Mouse (Mus musculus) gastrocnemius, postnatal 14 days (tissue): Measurements from ENCODE around the gene Hist1h2bc. TPM values are rescaled to one million over a fixed set of nuclear protein-coding genes. Genes with fewer than 3 reads are reported as not detected.
A peak's percentile ranks its signal among the peaks of the same experiment; 100 is the strongest.
"Not testable (repeated sequence)": the region's sequence is repeated elsewhere in the genome, so short reads cannot be mapped to it uniquely, and the experiment has no call there.

Experiments
- DNase-seq: peaks from one replicate; pipeline ENCODE4 v3.0.0; 2021; ENCODE audit warnings: mixed read lengths
- intact Hi-C: fragments of 180-260 bp; cut with DNase I; formaldehyde crosslinking; loops from one replicate; pipeline ENCODE4 v1.15.1; 2025; ENCODE audit warnings: low total_unique reads
- long read RNA-seq, 2 experiments: library from polyadenylated mRNA; stranded (forward); transcript quantifications; one replicate each; pipeline ENCODE4 v2.0.0; 2021
- total RNA-seq, 2 experiments: library from RNA; stranded (reverse); gene quantifications; 2 replicates each; pipeline ENCODE4 v1.2.3; 2021

Hist1h2bc gene
- total RNA-seq = 10 to 100 TPM; 75.5 to 80.0 TPM
- long read RNA-seq, experiment 1, transcript Hist1h2bc-201 (2 exons, 1,156 nt) = major isoform, 84 of 88 reads
- long read RNA-seq, experiment 1, partial matches to known transcripts = 0 of 88 reads
- long read RNA-seq, experiment 1, other reads (novel, unspliced or antisense) = 4 of 88 reads
- long read RNA-seq, experiment 2, transcript Hist1h2bc-201 (2 exons, 1,156 nt) = major isoform, 90 of 96 reads
- long read RNA-seq, experiment 2, partial matches to known transcripts = 0 of 96 reads
- long read RNA-seq, experiment 2, other reads (novel, unspliced or antisense) = 6 of 96 reads

GRCm38 (mm10) chr13:23683755-23684281 lies at the start of gene Hist1h2bc, which contains the start of gene Hist1h2ac:
Hist1h2bc (plus strand) TSS chr13:23684199.
Hist1h2ac (minus strand) TSS chr13:23683948.
- intact Hi-C loops = no loop called here
- peak; percentile 59 for DNase-seq

GRCm38 (mm10) chr13:23659636-23660366 lies 24.2 kb upstream of the Hist1h2bc start:
- DNase-seq = no peak
- intact Hi-C loops = no loop called here

- DNase-seq = no peak
- intact Hi-C loops = no loop called here
These were observed 21.5 kb upstream of the Hist1h2bc start for GRCm38 (mm10) chr13:23662536-23662935.

DNA sequence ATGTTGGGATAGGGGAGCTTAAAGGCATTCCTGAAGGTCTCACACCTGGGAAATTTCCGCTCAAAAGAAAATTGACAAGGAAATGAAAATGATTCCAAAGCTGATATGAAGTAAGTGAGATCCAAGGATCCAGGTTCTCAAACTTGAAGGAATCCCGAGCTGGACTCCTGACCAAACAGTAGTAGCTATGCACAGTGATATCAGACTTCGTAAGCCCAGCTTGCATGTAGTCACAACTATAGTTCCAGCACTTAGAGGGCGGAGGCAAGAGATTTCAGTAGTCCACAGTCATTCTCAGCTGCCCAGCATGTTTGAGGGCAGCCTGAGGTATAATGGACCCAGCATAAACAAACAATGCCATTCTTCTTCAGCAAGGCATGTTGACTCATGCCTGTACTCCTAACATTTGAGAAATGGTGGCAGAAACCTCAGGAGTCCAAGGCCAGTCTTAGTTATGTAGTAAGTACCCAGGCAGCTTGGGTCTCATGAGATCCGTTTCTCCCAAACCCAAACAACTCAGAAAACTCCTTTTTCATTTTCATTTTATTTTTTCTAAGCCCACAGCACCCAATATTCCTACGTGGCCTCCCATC lies 1.9 kb upstream of the Hist1h2bc start:
- intact Hi-C loops = no loop called here
- DNase-seq = no peak

GRCm38 (mm10) chr13:23682623-23682946 lies 1.4 kb upstream of the Hist1h2bc start:
- DNase-seq = no peak
- intact Hi-C loops = no loop called here

- DNase-seq, intact Hi-C loops: not testable (repeated sequence)
These were observed 848 bp upstream of the Hist1h2bc start for GRCm38 (mm10) chr13:23682947-23683754.

DNA sequence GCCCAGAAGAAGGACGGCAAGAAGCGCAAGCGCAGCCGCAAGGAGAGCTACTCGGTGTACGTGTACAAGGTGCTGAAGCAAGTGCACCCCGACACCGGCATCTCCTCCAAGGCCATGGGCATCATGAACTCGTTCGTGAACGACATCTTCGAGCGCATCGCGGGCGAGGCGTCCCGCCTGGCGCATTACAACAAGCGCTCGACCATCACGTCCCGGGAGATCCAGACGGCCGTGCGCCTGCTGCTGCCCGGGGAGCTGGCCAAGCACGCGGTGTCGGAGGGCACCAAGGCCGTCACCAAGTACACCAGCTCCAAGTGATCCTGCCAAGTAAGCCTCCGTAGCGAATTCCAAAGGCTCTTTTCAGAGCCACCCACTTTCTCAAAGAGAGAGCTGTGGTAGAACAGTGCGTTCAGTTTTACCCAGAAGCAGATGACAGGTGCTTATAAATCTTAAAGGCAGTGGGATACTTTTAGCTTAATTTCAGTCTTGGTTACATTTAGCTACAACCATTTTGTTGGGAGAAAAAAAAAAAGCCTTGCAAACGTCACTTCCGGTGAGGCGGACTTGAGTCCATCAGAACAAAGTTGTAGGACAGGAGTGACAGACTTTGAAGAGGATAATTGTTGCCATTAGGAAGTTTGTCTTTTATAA lies 421 bp downstream of the Hist1h2bc start:
- DNase-seq = peak; percentile 25
- intact Hi-C loops = not testable (repeated sequence)

DNA sequence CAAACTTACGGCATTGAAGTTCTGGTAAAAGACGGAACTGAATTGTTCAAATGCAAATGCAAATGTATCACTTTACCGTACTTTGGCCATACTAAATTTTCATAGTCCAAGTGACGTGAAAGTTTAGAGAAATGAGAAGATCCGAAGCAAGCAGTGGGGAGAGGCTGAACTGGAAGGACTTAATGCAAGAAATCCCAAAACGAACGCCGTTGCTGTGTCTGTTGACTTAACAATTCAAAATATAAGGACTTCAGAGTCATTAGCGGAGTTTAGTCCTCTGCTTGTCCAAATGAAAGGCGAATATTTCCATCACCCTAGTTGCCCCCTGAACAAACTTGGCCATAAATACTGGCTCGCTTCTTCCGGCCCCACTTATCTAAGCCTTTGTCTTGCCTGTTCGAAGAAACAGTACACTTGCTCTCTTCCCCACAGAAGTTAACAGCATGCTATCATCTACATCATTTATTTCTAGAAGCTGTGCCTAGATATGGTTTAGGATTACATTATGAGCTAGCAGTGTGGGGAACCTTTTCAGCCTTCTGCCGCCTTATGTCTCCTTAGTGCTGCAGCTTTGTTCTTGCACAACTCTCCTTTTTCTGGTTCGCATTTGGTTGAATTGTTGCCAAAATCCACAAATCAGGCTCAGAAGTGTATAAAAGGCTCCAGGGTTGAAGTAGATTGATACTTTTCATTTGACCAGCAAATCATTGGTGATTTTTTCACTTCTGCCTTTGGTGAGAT lies 1.3 kb downstream of the Hist1h2bc start:
- DNase-seq = no peak
- intact Hi-C loops = no loop called here

DNA sequence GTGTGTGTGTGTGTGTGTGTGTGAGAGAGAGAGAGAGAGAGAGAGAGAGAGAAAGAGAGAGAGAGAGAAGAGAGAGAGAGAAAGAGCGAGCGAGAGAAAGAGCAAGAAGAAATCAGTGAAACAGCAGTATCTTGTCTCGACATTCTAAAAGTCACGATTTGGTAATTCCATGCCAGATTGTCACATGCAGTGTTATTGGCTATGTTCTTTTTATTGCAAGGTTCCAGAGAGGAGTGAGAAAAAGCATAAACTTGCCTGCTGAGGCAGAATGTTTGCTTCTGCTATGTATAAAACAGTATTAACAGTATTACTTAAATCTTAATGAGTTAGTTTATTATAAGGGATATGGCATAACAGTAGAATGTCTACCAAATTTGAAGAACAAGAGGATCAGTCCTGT lies 2.0 kb downstream of the Hist1h2bc start:
- intact Hi-C loops = no loop called here
- no peak for DNase-seq

DNA sequence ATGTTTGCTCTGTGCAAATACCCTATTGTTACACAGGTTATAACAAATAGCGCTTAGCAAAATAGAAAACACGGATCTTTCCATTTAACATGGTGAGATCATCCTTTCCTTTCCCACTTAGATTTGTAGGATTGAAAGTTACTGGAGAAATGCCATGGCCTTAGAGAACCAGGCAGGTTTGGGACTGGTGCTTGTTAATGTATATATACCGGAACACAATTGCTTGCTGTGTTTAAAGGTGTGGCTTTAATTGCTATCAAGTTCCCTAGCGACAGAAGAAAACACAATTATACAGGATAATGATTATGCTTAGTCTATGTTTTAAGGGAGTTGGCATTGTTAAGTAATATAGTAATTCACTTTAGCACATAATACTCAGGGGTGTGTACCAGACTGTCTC lies 3.2 kb downstream of the Hist1h2bc start:
- no peak for DNase-seq
- intact Hi-C loops = no loop called here

- intact Hi-C loops = no loop called here
- DNase-seq = no peak
These were observed 3.9 kb downstream of the Hist1h2bc start for GRCm38 (mm10) chr13:23687907-23688306.

DNA sequence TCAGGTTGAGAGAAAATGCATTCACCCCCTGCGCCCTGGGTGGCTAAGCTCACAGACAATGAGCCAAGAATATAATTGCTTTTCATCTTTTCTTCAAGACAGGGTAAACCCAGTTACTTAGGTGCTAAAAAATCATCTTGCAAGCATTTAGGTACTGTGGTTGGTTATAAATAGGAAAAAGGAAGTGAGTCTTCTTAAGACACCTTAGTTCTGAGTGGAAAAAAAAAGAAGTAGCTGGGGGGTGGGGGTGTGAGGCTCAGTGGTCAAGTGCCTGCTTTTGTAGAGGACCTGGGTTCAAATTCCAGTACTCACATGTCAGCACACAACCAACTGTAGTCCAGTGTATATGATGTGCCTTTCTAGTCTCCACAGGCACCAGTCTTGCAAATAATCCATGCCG lies 5.0 kb downstream of the Hist1h2bc start:
- DNase-seq = no peak
- intact Hi-C loops = no loop called here

DNA sequence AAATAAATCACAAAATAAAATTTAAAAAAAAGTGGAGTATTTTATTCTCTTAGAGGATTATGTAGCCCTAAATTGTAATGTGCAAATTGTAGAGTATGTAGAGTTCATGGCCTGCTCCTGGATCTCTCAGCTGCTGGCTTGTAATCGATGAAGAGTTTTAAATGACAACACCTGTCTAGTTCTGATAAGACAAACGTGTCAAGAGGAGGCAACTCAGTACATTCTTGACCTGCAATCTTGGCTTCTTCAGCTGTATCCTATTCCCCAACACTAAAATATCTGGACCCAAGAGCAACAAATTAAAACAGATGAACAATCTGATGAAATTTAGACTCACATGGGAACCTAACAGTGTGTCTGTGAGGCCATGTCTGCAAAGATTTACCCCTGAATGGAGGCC lies 5.5 kb downstream of the Hist1h2bc start:
- intact Hi-C loops = no loop called here
- no peak for DNase-seq

GRCm38 (mm10) chr13:23693856-23694440 lies 9.9 kb downstream of the Hist1h2bc start:
- intact Hi-C loops = loop anchor here (10.0 kb wide), 1 partner anchor 69 kb away; the partner anchor contains the start of genes Hist1h1e and Hist1h2be

GRCm38 (mm10) chr13:23694956-23695355 lies 11.0 kb downstream of the Hist1h2bc start:
- intact Hi-C loops = loop anchor here (10.0 kb wide), 1 partner anchor 70 kb away; the partner anchor contains the start of genes Hist1h1e and Hist1h2be
- DNase-seq = no peak

More at GRCm38 (mm10) chr13:23693856-23694440, 9.9 kb downstream of the Hist1h2bc start:
- no peak for DNase-seq

DNA sequence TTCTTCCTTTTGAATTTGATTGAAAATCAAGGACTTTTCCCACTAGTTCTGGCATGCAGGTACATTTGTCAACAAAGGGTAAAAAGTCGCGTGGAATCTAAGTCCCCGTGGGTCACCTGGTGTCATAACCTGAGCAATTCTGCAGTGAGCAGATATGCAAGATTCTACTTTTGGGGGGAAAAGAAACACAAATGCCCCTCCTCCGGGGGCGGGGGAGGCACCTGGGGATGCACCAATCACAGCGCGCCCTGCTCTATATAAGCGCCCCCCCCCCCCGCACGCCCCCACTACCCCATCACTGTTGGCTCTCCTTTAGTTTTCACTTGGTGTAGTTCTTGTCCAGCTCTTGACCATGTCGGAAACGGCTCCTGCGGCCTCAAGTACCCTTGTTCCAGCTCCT lies 11.5 kb downstream of the Hist1h2bc start, which contains the start of gene Hist1h1t:
Gene Hist1h1t, plus strand, starts transcription at position 301 of the 400 bp plus-strand sequence.
- intact Hi-C loops = loop anchor here (10.0 kb wide), 1 partner anchor 71 kb away; the partner anchor contains the start of genes Hist1h1e and Hist1h2be
- DNase-seq = no peak

DNA sequence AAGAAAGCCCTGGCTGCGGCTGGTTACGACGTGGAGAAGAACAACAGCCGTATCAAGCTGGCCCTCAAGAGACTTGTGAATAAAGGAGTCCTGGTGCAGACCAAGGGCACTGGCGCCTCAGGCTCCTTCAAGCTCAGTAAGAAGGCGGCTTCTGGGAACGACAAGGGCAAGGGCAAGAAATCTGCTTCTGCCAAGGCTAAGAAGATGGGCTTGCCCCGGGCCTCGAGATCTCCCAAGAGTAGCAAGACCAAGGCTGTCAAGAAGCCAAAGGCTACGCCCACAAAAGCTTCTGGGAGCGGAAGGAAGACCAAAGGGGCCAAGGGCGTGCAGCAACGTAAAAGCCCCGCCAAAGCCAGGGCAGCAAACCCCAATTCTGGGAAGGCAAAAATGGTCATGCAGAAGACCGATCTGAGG lies 12.1 kb downstream of the Hist1h2bc start:
- no peak for DNase-seq
- intact Hi-C loops = loop anchor here (10.0 kb wide), 1 partner anchor 71 kb away; the partner anchor contains the start of genes Hist1h1e and Hist1h2be
